ENCODE assay signal across 8 mouse cellular contexts in the genomic region with DNA sequence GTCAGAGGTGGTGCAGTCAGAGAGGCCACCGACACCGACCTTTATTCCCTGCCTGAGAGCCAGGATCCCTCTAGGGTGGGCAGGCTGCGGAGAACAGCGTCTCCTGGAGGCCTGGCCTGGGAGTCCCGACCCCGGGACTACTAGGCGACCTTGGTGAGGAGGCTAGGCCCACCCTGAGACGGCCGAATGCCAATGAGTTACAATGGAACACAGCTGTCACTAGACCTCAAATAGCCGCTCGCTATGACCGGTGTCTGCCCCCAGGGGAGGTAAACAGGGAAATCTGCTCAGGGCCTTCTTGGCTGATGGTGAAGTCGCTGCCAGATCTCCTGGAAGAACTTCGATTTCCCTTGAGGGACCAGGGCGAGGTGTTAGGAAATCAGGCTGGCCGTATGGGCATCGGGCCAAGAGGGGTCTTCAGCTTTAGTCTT. TPM values are rescaled to one million over a fixed set of nuclear protein-coding genes. Genes with fewer than 3 reads are reported as not detected.
A peak's percentile ranks its signal among the peaks of the same experiment; 100 is the strongest.
DNase-seq lines count a peak whose midpoint lies in the region; ATAC-seq and TF ChIP-seq lines count a peak whose summit lies in the region.

No protein-coding gene starts in this region.

- peak overlapping the region; percentile 90 for H3K9ac ChIP-seq in embryonic facial prominence, embryonic 14.5 days (ENCODE audit: low read depth, low read length)
- H3K9ac ChIP-seq in liver, postnatal 0 days (replicated peaks): peak overlapping the region; percentile 75
- peak overlapping the region; percentile 91 for H3K9ac ChIP-seq in neural tube, embryonic 13.5 days

- no peak for TF ChIP-seq EP300 in liver, postnatal 0 days (IDR thresholded peaks at IDR 0.05; ENCODE audit: low read depth)

- peak; percentile 70 for TF ChIP-seq CTCF in liver, postnatal 0 days (IDR thresholded peaks at IDR 0.05; ENCODE audit: low read depth)

- H3K9me3 ChIP-seq in embryonic facial prominence, embryonic 14.5 days (ENCODE audit: control insufficient read depth, low read length): no peaks in the 10 kb centered on the region
- H3K9me3 ChIP-seq in heart, embryonic 10.5 days: no peaks in the 10 kb centered on the region
- no peaks in the 10 kb centered on the region for H3K9me3 ChIP-seq in liver, postnatal 0 days (ENCODE audit: low read length)
- H3K9me3 ChIP-seq in neural tube, embryonic 13.5 days: no peaks in the 10 kb centered on the region

- peak; percentile 63 for DNase-seq in ES-CJ7 (ENCODE audit: low read depth, low spot score)
- DNase-seq in adrenal gland, adult 8-10 months: peak; percentile 47
- peak; percentile 63 for DNase-seq in embryonic facial prominence, embryonic 14.5 days (ENCODE audit: low spot score)
- no peak for DNase-seq in heart, embryonic 10.5 days (ENCODE audit: low spot score)
- peak; percentile 61 for DNase-seq in kidney, adult 9 months
- DNase-seq in liver, postnatal 0 days: peak; percentile 69
- peak; percentile 74 for DNase-seq in thymus, postnatal 4 days

- H3K4me3 ChIP-seq in embryonic facial prominence, embryonic 14.5 days (ENCODE audit: low read depth, low read length): peak overlapping the region; percentile 82
- peak overlapping the region; percentile 79 for H3K4me3 ChIP-seq in heart, embryonic 10.5 days
- peak overlapping the region; percentile 67 for H3K4me3 ChIP-seq in liver, postnatal 0 days (ENCODE audit: low read depth, low read length)
- peak overlapping the region; percentile 74 for H3K4me3 ChIP-seq in neural tube, embryonic 13.5 days

- peak overlapping the region; percentile 66 for H3K4me2 ChIP-seq in embryonic facial prominence, embryonic 14.5 days (ENCODE audit: low read depth, low read length)
- peak overlapping the region; percentile 87 for H3K4me2 ChIP-seq in liver, postnatal 0 days (ENCODE audit: low read depth, low read length)
- peak overlapping the region; percentile 91 for H3K4me2 ChIP-seq in neural tube, embryonic 13.5 days

- H3K36me3 ChIP-seq in embryonic facial prominence, embryonic 14.5 days (ENCODE audit: control insufficient read depth, insufficient read depth, low read length): peaks cover 32% of the 10 kb centered on the region
- peaks cover 38% of the 10 kb centered on the region for H3K36me3 ChIP-seq in heart, embryonic 10.5 days
- H3K36me3 ChIP-seq in liver, postnatal 0 days (replicated peaks; ENCODE audit: insufficient read depth, low read length): peaks cover 23% of the 10 kb centered on the region
- peaks cover 38% of the 10 kb centered on the region for H3K36me3 ChIP-seq in neural tube, embryonic 13.5 days

- H3K4me1 ChIP-seq in embryonic facial prominence, embryonic 14.5 days (ENCODE audit: control insufficient read depth, insufficient read depth, low read length): peaks cover 33% of the 10 kb centered on the region
- peaks cover 45% of the 10 kb centered on the region for H3K4me1 ChIP-seq in heart, embryonic 10.5 days
- H3K4me1 ChIP-seq in liver, postnatal 0 days (ENCODE audit: insufficient read depth): peaks cover 51% of the 10 kb centered on the region
- H3K4me1 ChIP-seq in neural tube, embryonic 13.5 days (replicated peaks): peaks cover 57% of the 10 kb centered on the region

- 9% methylated on average over 17 of the region's 17 CpGs for WGBS in embryonic facial prominence, embryonic 14.5 days
- 5% methylated on average over 17 of the region's 17 CpGs for WGBS in heart, embryonic 10.5 days
- WGBS in liver, postnatal 0 days (ENCODE audit: insufficient replicate concordance): 8% methylated on average over 17 of the region's 17 CpGs
- WGBS in neural tube, embryonic 13.5 days: 11% methylated on average over 17 of the region's 17 CpGs

- H3K27ac ChIP-seq in embryonic facial prominence, embryonic 14.5 days (replicated peaks; ENCODE audit: low read depth, low read length): peak overlapping the region; percentile 91; the same call in 1 of the 2 replicates
- peak overlapping the region; percentile 91 for H3K27ac ChIP-seq in heart, embryonic 10.5 days
- peak overlapping the region; percentile 95 for H3K27ac ChIP-seq in liver, postnatal 0 days (ENCODE audit: low read depth)
- peak overlapping the region; percentile 89 for H3K27ac ChIP-seq in neural tube, embryonic 13.5 days (replicated peaks)

- no peaks in the 10 kb centered on the region for H3K27me3 ChIP-seq in embryonic facial prominence, embryonic 14.5 days (replicated peaks; ENCODE audit: control insufficient read depth, insufficient read depth, low read length)
- no peaks in the 10 kb centered on the region for H3K27me3 ChIP-seq in heart, embryonic 10.5 days (ENCODE audit: insufficient read depth, poor library complexity, severe bottlenecking)
- no peaks in the 10 kb centered on the region for H3K27me3 ChIP-seq in liver, postnatal 0 days (ENCODE audit: insufficient read depth, low read length)
- no peaks in the 10 kb centered on the region for H3K27me3 ChIP-seq in neural tube, embryonic 13.5 days

- peak; percentile 55 for ATAC-seq in embryonic facial prominence, embryonic 14.5 days (ENCODE audit: low read depth)
- peak; percentile 57 for ATAC-seq in liver, postnatal 0 days
- peak; percentile 59 for ATAC-seq in neural tube, embryonic 13.5 days (ENCODE audit: low read depth)

RNA-seq across cellular contexts. Expression of gene Gzf1, which starts 0.7 kb away (rescaled TPM):
- 10 to 100 TPM; 27.1 to 53.7 (median 40.1) TPM for total RNA-seq in adrenal gland, adult 8-10 months (2022)
- 22.4 and 23.3 TPM in 2 replicates for polyA plus RNA-seq in embryonic facial prominence, embryonic 14.5 days (2014; fragmentation: Nextera tagmentation; extraction: Ambion mirVana)
- polyA plus RNA-seq in heart, embryonic 10.5 days (2016; fragmentation: Nextera tagmentation; extraction: Ambion mirVana): 16.9 and 18.3 TPM in 2 replicates
- polyA plus RNA-seq in liver, postnatal 0 days (2015; fragmentation: Nextera tagmentation; extraction: Ambion mirVana): 14.3 and 15.4 TPM in 2 replicates
- polyA plus RNA-seq in neural tube, embryonic 13.5 days (2015; fragmentation: Nextera tagmentation; extraction: Ambion mirVana): 14.6 and 18.2 TPM in 2 replicates

RNA-seq across cellular contexts. Expression of gene Nxt1, which starts 9.1 kb away (rescaled TPM):
- 10 to 100 TPM; 17.4 to 22.0 (median 18.0) TPM for total RNA-seq in adrenal gland, adult 8-10 months (2022)
- 71.1 and 79.9 TPM in 2 replicates for polyA plus RNA-seq in embryonic facial prominence, embryonic 14.5 days (2014; fragmentation: Nextera tagmentation; extraction: Ambion mirVana)
- 75.2 and 102 TPM in 2 replicates for polyA plus RNA-seq in heart, embryonic 10.5 days (2016; fragmentation: Nextera tagmentation; extraction: Ambion mirVana)
- 37.4 and 39.8 TPM in 2 replicates for polyA plus RNA-seq in liver, postnatal 0 days (2015; fragmentation: Nextera tagmentation; extraction: Ambion mirVana)
- polyA plus RNA-seq in neural tube, embryonic 13.5 days (2015; fragmentation: Nextera tagmentation; extraction: Ambion mirVana): 49.2 and 56.4 TPM in 2 replicates

RNA-seq across cellular contexts. Expression of gene Napb, which starts 50.8 kb away (rescaled TPM):
- total RNA-seq in adrenal gland, adult 8-10 months (2022): 10 to 100 TPM in 2 of 4 experiments, 1 to 10 TPM in 2; 5.5 to 13.9 (median 8.1) TPM
- 5.9 and 6.5 TPM in 2 replicates for polyA plus RNA-seq in embryonic facial prominence, embryonic 14.5 days (2014; fragmentation: Nextera tagmentation; extraction: Ambion mirVana)
- polyA plus RNA-seq in heart, embryonic 10.5 days (2016; fragmentation: Nextera tagmentation; extraction: Ambion mirVana): 2.5 and 2.7 TPM in 2 replicates
- polyA plus RNA-seq in liver, postnatal 0 days (2015; fragmentation: Nextera tagmentation; extraction: Ambion mirVana): 0.39 and 0.41 TPM in 2 replicates
- 50.0 and 54.0 TPM in 2 replicates for polyA plus RNA-seq in neural tube, embryonic 13.5 days (2015; fragmentation: Nextera tagmentation; extraction: Ambion mirVana)
